Mouse (Mus musculus) liver, embryonic 14.5 days (tissue): ENCODE results near the gene Serpinb9. TPM values are rescaled to one million over a fixed set of nuclear protein-coding genes. Genes with fewer than 3 reads are reported as not detected.
"Not testable (repeated sequence)": the region's sequence is repeated elsewhere in the genome, so short reads cannot be mapped to it uniquely, and the experiment has no call there.

ENCODE experiments used
- ATAC-seq: fragments of 200-750 bp; cut with Nextera tagmentation; 2 replicates; pipeline ENCODE4 v1.8.0; 2017; ENCODE audit warnings: moderate number of reproducible peaks, mild to moderate bottlenecking, moderate library complexity; ENCODE audit not compliant: insufficient read depth
- DNase-seq, 3 experiments: peaks; one replicate each; pipeline ENCODE4 v3.0.0-alpha.2; 2012 to 2013; ENCODE audit warnings: low read depth in 3 of 3, low spot score in 3 of 3
- H3K27ac ChIP-seq: fragments of 300-500 bp; sonication (generic); 2 replicates; pipeline ENCODE4 v1.5.1; 2014; ENCODE audit warnings: moderate library complexity, mild to moderate bottlenecking, control low read depth, inconsistent platforms
- H3K27me3 ChIP-seq: fragments of 300-500 bp; sonication (generic); 2 replicates; pipeline ENCODE4 v1.6.1; 2014; ENCODE audit warnings: mild to moderate bottlenecking, low read length, moderate library complexity; ENCODE audit not compliant: control insufficient read depth, insufficient read depth
- H3K36me3 ChIP-seq: fragments of 300-500 bp; sonication (generic); replicated peaks from 2 replicates; pipeline ENCODE4 v1.6.1; 2014; ENCODE audit warnings: low read depth; ENCODE audit not compliant: control insufficient read depth, insufficient read depth
- H3K4me1 ChIP-seq, 2 experiments: fragments of 200-500 bp in 1 of 2; fragments of 300-500 bp in 1 of 2; sonication (generic) in 1 of 2; replicated peaks; 2 replicates each; pipeline ENCODE4 v1.6.1; 2012 to 2014; ENCODE audit warnings: antibody characterized with exemption in 1 of 2, inconsistent platforms in 1 of 2, low read length in 1 of 2; ENCODE audit not compliant: control insufficient read depth in 2 of 2, insufficient read depth in 2 of 2
- H3K4me2 ChIP-seq: fragments of 300-500 bp; sonication (generic); 2 replicates; pipeline ENCODE4 v1.6.1; 2014; ENCODE audit warnings: low read depth, mild to moderate bottlenecking, control low read depth, moderate library complexity
- H3K4me3 ChIP-seq, 2 experiments: fragments of 200-500 bp in 1 of 2; fragments of 300-500 bp in 1 of 2; sonication (generic) in 1 of 2; 2 replicates each; pipeline ENCODE4 v1.5.1; 2012 to 2014; ENCODE audit warnings: low read depth in 2 of 2, low read length in 2 of 2, mild to moderate bottlenecking in 2 of 2, control low read depth in 1 of 2, inconsistent platforms in 1 of 2, moderate library complexity in 1 of 2; ENCODE audit not compliant: insufficient read depth in 1 of 2
- H3K9ac ChIP-seq: fragments of 300-500 bp; sonication (generic); replicated peaks from 2 replicates; pipeline ENCODE4 v1.6.1; 2014; ENCODE audit warnings: mild to moderate bottlenecking, control low read depth, moderate library complexity
- H3K9me3 ChIP-seq: fragments of 300-500 bp; sonication (generic); 2 replicates; pipeline ENCODE4 v1.6.1; 2016; ENCODE audit warnings: low read length, mixed read lengths; ENCODE audit not compliant: control insufficient read depth
- CTCF ChIP-seq: IDR thresholded peaks from 2 replicates; pipeline ENCODE4 v1.5.1; 2016; ENCODE audit warnings: antibody characterized with exemption, low read depth, control low read depth
- EP300 ChIP-seq: IDR thresholded peaks from 2 replicates; pipeline ENCODE4 v1.6.1; 2016; ENCODE audit warnings: antibody characterized with exemption, low read depth
- WGBS: fragments of 180-500 bp; shearing (Covaris S2); extraction: QIAGEN DNeasy Blood & Tissue Kit; methylation state at CpG from one replicate; pipeline ENCODE4 v1.1.7; 2014; ENCODE audit not compliant: insufficient replicate concordance; 5-methylcytosine and 5-hydroxymethylcytosine counted together
- polyA plus RNA-seq, 2 experiments: library from polyadenylated mRNA; depleted of rRNA in 1 of 2; stranded (reverse) in 1 of 2; unstranded in 1 of 2; fragments of >200 nt; fragmentation: Nextera tagmentation in 1 of 2; extraction: Ambion mirVana in 1 of 2; gene quantifications; 2 replicates each; pipeline versions ENCODE4 v1.2.1 to v1.2.3; 2012 to 2014

Serpinb9 gene
- polyA plus RNA-seq, 2 experiments = 1.0 to 2.7 TPM

- Histone ChIP-seq H3K4me2 (no peak overlapping the region), H3K27me3 (no peaks in the 10 kb centered on the region), H3K9me3 (no peaks in the 10 kb centered on the region), H3K36me3 (no peaks in the 10 kb centered on the region), H3K9ac (no peak overlapping the region), H3K4me3 (no peak overlapping the region), H3K4me1 (no peaks in the 10 kb centered on the region; a peak in 1 of 4 replicates), H3K27ac (no peak overlapping the region)
- 33% methylated on average over 2 of the region's 2 CpGs for WGBS
- TF ChIP-seq EP300 = no peak
- no peak for TF ChIP-seq CTCF
- ATAC-seq (no peak), DNase-seq (no peak)
These were observed 25.1 kb downstream of the Serpinb9 start for GRCm38 (mm10) chr13:33028146-33028545.

- ATAC-seq (no peak), DNase-seq (no peak)
- 39% methylated on average over 2 of the region's 2 CpGs for WGBS
- Histone ChIP-seq H3K9ac (no peak overlapping the region), H3K27ac (no peak overlapping the region), H3K9me3 (no peaks in the 10 kb centered on the region), H3K27me3 (no peaks in the 10 kb centered on the region), H3K4me1 (no peaks in the 10 kb centered on the region; a peak in 1 of 4 replicates), H3K36me3 (no peaks in the 10 kb centered on the region), H3K4me3 (no peak overlapping the region), H3K4me2 (no peak overlapping the region)
- TF ChIP-seq EP300 = no peak
- no peak for TF ChIP-seq CTCF
These were observed 25.5 kb downstream of the Serpinb9 start for GRCm38 (mm10) chr13:33028550-33028949.

GRCm38 (mm10) chr13:33029478-33029877, 26.4 kb downstream of the Serpinb9 start:
- H3K36me3 ChIP-seq, H3K4me2 ChIP-seq, H3K4me3 ChIP-seq, H3K9me3 ChIP-seq, ATAC-seq, H3K27me3 ChIP-seq, H3K4me1 ChIP-seq, DNase-seq, H3K9ac ChIP-seq, H3K27ac ChIP-seq: not testable (repeated sequence)
- 81% methylated on average over 2 of the region's 2 CpGs for WGBS

- ATAC-seq = no peak
- Histone ChIP-seq H3K27ac (no peak overlapping the region), H3K4me3 (no peak overlapping the region), H3K9me3 (no peaks in the 10 kb centered on the region), H3K36me3 (no peaks in the 10 kb centered on the region), H3K4me1 (no peaks in the 10 kb centered on the region; a peak in 1 of 4 replicates), H3K4me2 (no peak overlapping the region), H3K9ac (no peak overlapping the region), H3K27me3 (no peaks in the 10 kb centered on the region)
- WGBS = 73% methylated on average over 2 of the region's 3 CpGs
- DNase-seq = no peak
- TF ChIP-seq EP300 (no peak), CTCF (no peak)
These were observed 27.2 kb downstream of the Serpinb9 start for GRCm38 (mm10) chr13:33030281-33030680.

- DNase-seq (no peak), ATAC-seq (no peak)
- no peak overlapping the region for H3K9ac ChIP-seq
- no peak overlapping the region for H3K4me2 ChIP-seq
- WGBS = 50% methylated on average over 1 of the region's 1 CpGs
- H3K9me3 ChIP-seq = no peaks in the 10 kb centered on the region
- H3K36me3 ChIP-seq = no peaks in the 10 kb centered on the region
- no peak overlapping the region for H3K4me3 ChIP-seq
- no peak for TF ChIP-seq CTCF
- TF ChIP-seq EP300 = no peak
- H3K27ac ChIP-seq = no peak overlapping the region
- no peaks in the 10 kb centered on the region for H3K4me1 ChIP-seq
- no peaks in the 10 kb centered on the region for H3K27me3 ChIP-seq
These were observed 32.5 kb downstream of the Serpinb9 start for GRCm38 (mm10) chr13:33035506-33035905.

GRCm38 (mm10) chr13:33043542-33043941, 40.5 kb downstream of the Serpinb9 start:
- DNase-seq (no peak), ATAC-seq (no peak)
- H3K4me2 ChIP-seq = no peak overlapping the region
- H3K4me1 ChIP-seq = peaks cover 3 to 4% of the 10 kb centered on the region in 2 experiments
- H3K4me3 ChIP-seq = no peak overlapping the region
- H3K9me3 ChIP-seq = no peaks in the 10 kb centered on the region
- no peak for TF ChIP-seq EP300
- no peak for TF ChIP-seq CTCF
- H3K27ac ChIP-seq = no peak overlapping the region
- H3K9ac ChIP-seq = no peak overlapping the region
- H3K27me3 ChIP-seq = no peaks in the 10 kb centered on the region
- WGBS = 73% methylated on average over 3 of the region's 3 CpGs
- no peaks in the 10 kb centered on the region for H3K36me3 ChIP-seq
